Mouse (Mus musculus) T-helper 1 cell (primary cell): Measurements from ENCODE around the gene Gpatch8.

ENCODE experiments used
- in situ Hi-C: fragments of 300-600 bp; cut with MboI, MseI; formaldehyde crosslinking; loops from one replicate; pipeline ENCODE4 v1.15.1; 2025; ENCODE audit warnings: high pct_unique_total_duplicates

Gene Gpatch8

GRCm38 (mm10) chr11:102453131-102453530, 103.1 kb downstream of the Gpatch8 start:
- in situ Hi-C loops = no loop called here

- in situ Hi-C loops = no loop called here
Observed at GRCm38 (mm10) chr11:102449043-102450008, 106.9 kb downstream of the Gpatch8 start.

GRCm38 (mm10) chr11:102448327-102448726, 107.9 kb downstream of the Gpatch8 start:
- in situ Hi-C loops = no loop called here

GRCm38 (mm10) chr11:102447497-102447896, 108.7 kb downstream of the Gpatch8 start, which contains the start of gene Fam171a2:
Gene Fam171a2, minus strand, starts transcription at chr11:102447682.
- in situ Hi-C loops = no loop called here

GRCm38 (mm10) chr11:102446581-102447461, 109.4 kb downstream of the Gpatch8 start:
- in situ Hi-C loops = no loop called here

- in situ Hi-C loops = no loop called here
Observed at GRCm38 (mm10) chr11:102445891-102446361, 110.3 kb downstream of the Gpatch8 start.

GRCm38 (mm10) chr11:102445264-102445890, 110.8 kb downstream of the Gpatch8 start:
- in situ Hi-C loops = no loop called here

- in situ Hi-C loops = no loop called here
Observed at GRCm38 (mm10) chr11:102444781-102445180, 111.4 kb downstream of the Gpatch8 start.

- in situ Hi-C loops = no loop called here
Observed at GRCm38 (mm10) chr11:102444321-102444720, 111.9 kb downstream of the Gpatch8 start.

GRCm38 (mm10) chr11:102443740-102444139, 112.5 kb downstream of the Gpatch8 start:
- in situ Hi-C loops = no loop called here

GRCm38 (mm10) chr11:102442089-102442488, 114.1 kb downstream of the Gpatch8 start:
- in situ Hi-C loops = no loop called here

GRCm38 (mm10) chr11:102441434-102441833, 114.8 kb downstream of the Gpatch8 start:
- in situ Hi-C loops = no loop called here

- in situ Hi-C loops = no loop called here
Observed at GRCm38 (mm10) chr11:102440255-102440654, 115.9 kb downstream of the Gpatch8 start.

- in situ Hi-C loops = no loop called here
Observed at GRCm38 (mm10) chr11:102439093-102440082, 116.8 kb downstream of the Gpatch8 start.

GRCm38 (mm10) chr11:102438212-102439092, 117.7 kb downstream of the Gpatch8 start:
- in situ Hi-C loops = no loop called here

- in situ Hi-C loops = no loop called here
Observed at GRCm38 (mm10) chr11:102437120-102438061, 118.8 kb downstream of the Gpatch8 start.

GRCm38 (mm10) chr11:102436471-102436790, 119.8 kb downstream of the Gpatch8 start:
- in situ Hi-C loops = no loop called here

- in situ Hi-C loops = no loop called here
Observed at GRCm38 (mm10) chr11:102435754-102436470, 120.3 kb downstream of the Gpatch8 start.
